Mouse (Mus musculus) v-Abl transformed pro-B cells (cell line): ENCODE results near the gene Pced1b.

Source experiments
- in situ Hi-C, 2 experiments: fragments of 400-800 bp; cut with MboI; formaldehyde crosslinking; loops; one replicate each; pipeline ENCODE4 v1.15.1; 2025; ENCODE audit not compliant: unreplicated experiment in 2 of 2

Gene Pced1b

GRCm38 (mm10) chr15:97254375-97254774, 7.5 kb downstream of the Pced1b start:
- in situ Hi-C loops = loop anchor here in 1 of 2 experiments (25.0 kb wide), 1 partner anchor 583 kb away; the partner anchor contains the start of gene Hdac7

- in situ Hi-C loops = loop anchor here in 1 of 2 experiments (5.0 to 25.0 kb wide), 2 partner anchors 202 to 582 kb away; partner anchors contain the start of gene Hdac7
Observed at GRCm38 (mm10) chr15:97255800-97256199, 8.9 kb downstream of the Pced1b start.

GRCm38 (mm10) chr15:97256411-97256810, 9.5 kb downstream of the Pced1b start:
- in situ Hi-C loops = loop anchor here in 1 of 2 experiments (5.0 to 25.0 kb wide), 2 partner anchors 201 to 581 kb away; partner anchors contain the start of gene Hdac7

- in situ Hi-C loops = loop anchor here in 1 of 2 experiments (5.0 to 25.0 kb wide), 2 partner anchors 200 to 580 kb away; partner anchors contain the start of gene Hdac7
Observed at GRCm38 (mm10) chr15:97257206-97257775, 10.4 kb downstream of the Pced1b start.

GRCm38 (mm10) chr15:97258483-97259230, 11.8 kb downstream of the Pced1b start:
- in situ Hi-C loops = loop anchor here in 1 of 2 experiments (5.0 to 25.0 kb wide), 2 partner anchors 199 to 579 kb away; partner anchors contain the start of gene Hdac7

GRCm38 (mm10) chr15:97259300-97259699, 12.4 kb downstream of the Pced1b start:
- in situ Hi-C loops = loop anchor here in 1 of 2 experiments (5.0 to 25.0 kb wide), 2 partner anchors 198 to 578 kb away; partner anchors contain the start of gene Hdac7

- in situ Hi-C loops = loop anchor here in 1 of 2 experiments (5.0 to 25.0 kb wide), 2 partner anchors 197 to 577 kb away; partner anchors contain the start of gene Hdac7
Observed at GRCm38 (mm10) chr15:97259968-97260597, 13.2 kb downstream of the Pced1b start.

GRCm38 (mm10) chr15:97262251-97262650, 15.3 kb downstream of the Pced1b start:
- in situ Hi-C loops = loop anchor here in 1 of 2 experiments (25.0 kb wide), 1 partner anchor 575 kb away; the partner anchor contains the start of gene Hdac7

GRCm38 (mm10) chr15:97266236-97266845, 19.4 kb downstream of the Pced1b start:
- in situ Hi-C loops = loop anchor here in 1 of 2 experiments (25.0 kb wide), 1 partner anchor 571 kb away; the partner anchor contains the start of gene Hdac7

- in situ Hi-C loops = loop anchor here in 1 of 2 experiments (25.0 kb wide), 1 partner anchor 570 kb away; the partner anchor contains the start of gene Hdac7
Observed at GRCm38 (mm10) chr15:97267094-97267695, 20.3 kb downstream of the Pced1b start.

- in situ Hi-C loops = loop anchor here in 1 of 2 experiments (25.0 kb wide), 1 partner anchor 565 kb away; the partner anchor contains the start of gene Hdac7
Observed at GRCm38 (mm10) chr15:97271985-97272697, 25.2 kb downstream of the Pced1b start.

- in situ Hi-C loops = loop anchor here in 1 of 2 experiments (25.0 kb wide), 1 partner anchor 564 kb away; the partner anchor contains the start of gene Hdac7
Observed at GRCm38 (mm10) chr15:97272831-97273230, 25.9 kb downstream of the Pced1b start.

- in situ Hi-C loops = no loop called here
Observed at GRCm38 (mm10) chr15:97275626-97276395, 28.9 kb downstream of the Pced1b start.

- in situ Hi-C loops = no loop called here
Observed at GRCm38 (mm10) chr15:97276660-97277153, 29.8 kb downstream of the Pced1b start.

- in situ Hi-C loops = no loop called here
Observed at GRCm38 (mm10) chr15:97277328-97277727, 30.4 kb downstream of the Pced1b start.

GRCm38 (mm10) chr15:97278340-97278948, 31.5 kb downstream of the Pced1b start:
- in situ Hi-C loops = no loop called here

GRCm38 (mm10) chr15:97280131-97280530, 33.2 kb downstream of the Pced1b start:
- in situ Hi-C loops = loop anchor here in 1 of 2 experiments (5.0 kb wide), 1 partner anchor 42 kb away; no protein-coding TSS in a partner anchor
